ENCODE assay signal across 8 mouse cellular contexts in the genomic region with DNA sequence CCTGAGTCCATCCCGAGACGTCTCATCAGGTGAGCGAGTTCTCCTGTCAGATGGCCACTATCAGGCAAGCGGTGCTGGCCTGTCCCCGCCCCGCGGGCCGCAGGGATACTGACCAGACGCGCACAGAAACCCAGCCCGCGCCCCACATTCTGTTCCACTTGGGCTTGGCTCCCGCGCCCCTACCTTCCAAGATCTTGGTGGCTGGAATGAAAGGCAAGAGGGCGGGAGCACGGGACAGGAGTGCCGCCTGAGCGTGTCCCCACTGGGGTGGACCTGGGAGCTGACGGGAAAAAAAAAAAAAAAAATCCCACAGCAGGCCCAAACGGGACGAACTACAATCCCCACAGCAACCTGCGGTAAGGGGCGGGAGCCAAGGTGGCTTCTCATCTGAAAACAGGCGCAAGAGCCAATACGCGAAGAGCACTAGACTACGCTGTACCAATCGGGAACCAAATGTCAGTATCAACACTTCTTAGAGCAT. TPM values are rescaled to one million over a fixed set of nuclear protein-coding genes. Genes with fewer than 3 reads are reported as not detected.
DNase-seq lines count a peak whose midpoint lies in the region; ATAC-seq lines count a peak whose summit lies in the region.

A gene (minus strand): TSS at position 285 of the 481 bp plus-strand sequence.

- peaks cover 9% of the 10 kb centered on the region for H3K4me1 ChIP-seq in hindbrain, embryonic 13.5 days (replicated peaks)
- 0 out of 2 replicates have a peak, but pooled peaks cover 3% of the 10 kb centered on the region for H3K4me1 ChIP-seq in lung, embryonic 16.5 days (replicated peaks; ENCODE audit: control insufficient read depth, insufficient read depth, low read length)

- H3K4me3 ChIP-seq in hindbrain, embryonic 13.5 days: peak within 1 kb of the TSS; percentile 66
- H3K4me3 ChIP-seq in lung, embryonic 16.5 days (ENCODE audit: low read length): peak within 1 kb of the TSS; percentile 72

- H3K27me3 ChIP-seq in hindbrain, embryonic 13.5 days: no peaks in the 10 kb centered on the region
- H3K27me3 ChIP-seq in lung, embryonic 16.5 days (ENCODE audit: control insufficient read depth, insufficient read depth, low read depth, low read length): no peaks in the 10 kb centered on the region

- peak; percentile 96 for ATAC-seq in hindbrain, embryonic 13.5 days (ENCODE audit: low FRiP score)
- peak; percentile 97 for ATAC-seq in lung, embryonic 16.5 days (ENCODE audit: low read depth)

- peak within 1 kb of the TSS; percentile 77 for H3K9ac ChIP-seq in hindbrain, embryonic 13.5 days
- H3K9ac ChIP-seq in lung, embryonic 16.5 days (ENCODE audit: low read length): peak within 1 kb of the TSS; percentile 79

- H3K9me3 ChIP-seq in hindbrain, embryonic 13.5 days: no peaks in the 10 kb centered on the region
- H3K9me3 ChIP-seq in lung, embryonic 16.5 days (ENCODE audit: control insufficient read depth, low read length): no peaks in the 10 kb centered on the region

- under 1% methylated on average over 28 of the region's 28 CpGs for WGBS in hindbrain, embryonic 13.5 days
- WGBS in lung, embryonic 16.5 days: under 1% methylated on average over 28 of the region's 28 CpGs

- no peaks in the 10 kb centered on the region for H3K36me3 ChIP-seq in hindbrain, embryonic 13.5 days
- H3K36me3 ChIP-seq in lung, embryonic 16.5 days (ENCODE audit: control insufficient read depth, insufficient read depth, low read length): no peaks in the 10 kb centered on the region

- H3K27ac ChIP-seq in hindbrain, embryonic 13.5 days: peak within 1 kb of the TSS; percentile 80
- H3K27ac ChIP-seq in lung, embryonic 16.5 days (ENCODE audit: low read length): peak within 1 kb of the TSS; percentile 43; the same call in 1 of the 2 replicates

- peak; percentile 50 for DNase-seq in WW6 (ENCODE audit: low read depth, low spot score)
- DNase-seq in cerebellum, postnatal 36 days: peak; percentile 93
- peak; percentile 84 to 94 for DNase-seq in frontal cortex, postnatal 36 days (ENCODE audit: low spot score in 2 of 2)
- DNase-seq in layer of hippocampus, postnatal 10 days (ENCODE audit: low spot score in 2 of 2): peak; percentile 89 to 90
- peak; percentile 80 for DNase-seq in ovary, postnatal 14 days (ENCODE audit: low spot score)
- DNase-seq in thymus, postnatal 0 days (ENCODE audit: low spot score): peak; percentile 71

- peak within 1 kb of the TSS; percentile 81 for H3K4me2 ChIP-seq in hindbrain, embryonic 13.5 days
- peak within 1 kb of the TSS; percentile 75 for H3K4me2 ChIP-seq in lung, embryonic 16.5 days (ENCODE audit: low read depth, low read length)

RNA-seq across cellular contexts. Expression of the gene that starts here (rescaled TPM):
- 6.3 and 8.0 TPM in 2 replicates for polyA plus RNA-seq in hindbrain, embryonic 13.5 days (2015; fragmentation: Nextera tagmentation; extraction: Ambion mirVana)
- total RNA-seq in layer of hippocampus, postnatal 10 days (2021): 1 to 10 TPM; 4.4 to 6.9 TPM
- polyA plus RNA-seq in lung, embryonic 16.5 days (2015; fragmentation: Nextera tagmentation; extraction: Ambion mirVana): 4.9 and 6.6 TPM in 2 replicates
- polyA plus RNA-seq in thymus, postnatal 0 days (2015; fragmentation: Nextera tagmentation; extraction: Ambion mirVana): 18.0 and 18.5 TPM in 2 replicates

Comparison
In these comparisons a context has a peak if more than half of its experiments do, and no peak if none do; other contexts are left out.
1. Peak in every context shown above with its lines: DNase-seq, ATAC-seq, H3K4me3 ChIP-seq and H3K27ac ChIP-seq.